Comparison of ENCODE assay signal across 16 mouse cellular contexts in the genomic region with DNA sequence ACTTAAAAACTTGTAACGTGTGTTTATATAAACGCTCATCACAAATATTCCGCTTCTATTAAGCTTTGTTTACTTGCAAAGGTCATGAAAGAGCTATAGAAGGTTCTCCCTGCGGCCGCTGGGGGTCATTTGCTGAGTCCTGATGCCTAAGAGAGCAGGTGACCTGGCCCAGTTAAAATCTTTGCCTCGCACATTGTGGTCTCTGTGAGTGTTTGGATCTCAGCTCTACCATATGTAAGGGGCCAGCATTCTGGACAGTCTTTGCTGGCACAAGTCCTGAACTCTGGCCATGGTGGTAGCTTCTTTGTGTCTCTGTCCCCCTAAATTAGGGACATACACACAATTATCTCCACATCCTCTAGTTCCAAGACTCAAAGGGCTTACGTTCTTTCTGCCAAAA. TPM values are rescaled to one million over a fixed set of nuclear protein-coding genes. Genes with fewer than 3 reads are reported as not detected.
DNase-seq lines count a peak whose midpoint lies in the region; ATAC-seq and TF ChIP-seq lines count a peak whose summit lies in the region.
"Had no signal": no experiment of that assay in that cellular context is flagged by ENCODE, and none has a peak within 500 bp of the region (broad histone marks: within the 10 kb centered on the region; RNA-seq: fewer than 3 reads in every experiment).

No protein-coding gene starts in this region.

- H3K27me3 ChIP-seq in heart, embryonic 16.5 days (ENCODE audit: control insufficient read depth, insufficient read depth, low read length) = no peaks in the 10 kb centered on the region

- H3K4me1 ChIP-seq in heart, embryonic 16.5 days (ENCODE audit: control insufficient read depth, insufficient read depth, low read length) = peaks cover 26% of the 10 kb centered on the region

- WGBS in heart, embryonic 16.5 days = 56% methylated on average over 7 of the region's 7 CpGs

- no peak overlapping the region; the same call in 1 of the 2 replicates for H3K9ac ChIP-seq in heart, embryonic 16.5 days (ENCODE audit: low read length)

- peak overlapping the region; percentile 55; the same call in 1 of the 2 replicates for H3K4me2 ChIP-seq in heart, embryonic 16.5 days (ENCODE audit: low read depth, low read length)

- H3K27ac ChIP-seq in heart, embryonic 16.5 days (ENCODE audit: low read length) = no peak overlapping the region
- H3K27ac ChIP-seq: layer of hippocampus, adult 2 months; macrophage had no signal

- no peak for ATAC-seq in heart, embryonic 16.5 days (replicated peaks; ENCODE audit: extremely low read depth, insufficient read depth, low FRiP score)
- ATAC-seq: forebrain, embryonic 16.5 days had no signal

- no peaks in the 10 kb centered on the region for H3K9me3 ChIP-seq in heart, embryonic 16.5 days (replicated peaks; ENCODE audit: control insufficient read depth, low read length)

- DNase-seq in heart, postnatal 10 days = no peak
- DNase-seq in brain, embryonic 14.5 days (ENCODE audit: low read depth) = peak; percentile 2
- DNase-seq in forelimb bud, embryonic 11.5 days (ENCODE audit: low read depth, low spot score) = peak; percentile 16
- peak; percentile 8 for DNase-seq in retina, embryonic 14.5 days (ENCODE audit: low spot score)
- no peak for DNase-seq in gastrocnemius, postnatal 36 days
- DNase-seq in thymus, postnatal 4 days = no peak
- DNase-seq: cerebellum, adult 8-10 months; gastrocnemius, postnatal 10 days; kidney, adult 2 months; thymus, postnatal 25 days had no signal

- TF ChIP-seq POLR2A in brain, embryonic 14.5 days (IDR thresholded peaks at IDR 0.05; ENCODE audit: borderline replicate concordance, extremely low read depth, insufficient read depth, insufficient read length, poor library complexity, severe bottlenecking) = no peak

- no peak for TF ChIP-seq CTCF in brain, embryonic 14.5 days (IDR thresholded peaks at IDR 0.05; ENCODE audit: borderline replicate concordance, extremely low read depth, insufficient read depth, insufficient read length)

- H3K36me3 ChIP-seq in heart, embryonic 16.5 days (ENCODE audit: control insufficient read depth, insufficient read depth) = no peaks in the 10 kb centered on the region

- intact Hi-C loops in heart, postnatal 10 days (cut with DNase I) = no loop called here
- intact Hi-C loops in gastrocnemius, postnatal 36 days (cut with DNase I) = no loop called here

- H3K4me3 ChIP-seq in heart, embryonic 16.5 days (ENCODE audit: low read length) = no peak overlapping the region

RNA-seq across cellular contexts. Expression of gene Gm11549, which starts 11.1 kb away (rescaled TPM):
- 0.27 and 0.35 TPM in 2 replicates for polyA plus RNA-seq in heart, embryonic 16.5 days (2015; fragmentation: Nextera tagmentation; extraction: Ambion mirVana)
- not detected for total RNA-seq in heart, postnatal 10 days (2021)
- polyA plus RNA-seq in brain, embryonic 14.5 days (2012; rRNA removed) = 0.35 and 0.40 TPM in 2 replicates
- not detected for total RNA-seq in gastrocnemius, postnatal 36 days (2021)
- total RNA-seq: hematopoietic stem cell, adult 5-6 weeks had no signal
- polyA plus RNA-seq: kidney, adult 2 months; macrophage had no signal

RNA-seq across cellular contexts. Expression of gene Exosc9, which starts 19.7 kb away (rescaled TPM):
- 55.5 and 57.5 TPM in 2 replicates for polyA plus RNA-seq in heart, embryonic 16.5 days (2015; fragmentation: Nextera tagmentation; extraction: Ambion mirVana)
- total RNA-seq in heart, postnatal 10 days (2021) = 10 to 100 TPM; 23.9 to 27.1 TPM
- polyA plus RNA-seq in brain, embryonic 14.5 days (2012; rRNA removed) = 41.2 and 45.7 TPM in 2 replicates
- 10 to 100 TPM; 12.7 to 15.5 TPM for total RNA-seq in gastrocnemius, postnatal 36 days (2021)

RNA-seq across cellular contexts. Expression of gene Ccna2, which starts 39.2 kb away (rescaled TPM):
- polyA plus RNA-seq in heart, embryonic 16.5 days (2015; fragmentation: Nextera tagmentation; extraction: Ambion mirVana) = 170 and 195 TPM in 2 replicates
- total RNA-seq in heart, postnatal 10 days (2021) = 10 to 100 TPM; 29.5 to 31.1 TPM
- 45.0 and 73.5 TPM in 2 replicates for polyA plus RNA-seq in brain, embryonic 14.5 days (2012; rRNA removed)
- total RNA-seq in gastrocnemius, postnatal 36 days (2021) = 1 to 10 TPM in 1 of 2 experiments, under 1 TPM in 1; 0.96 to 1.7 TPM

RNA-seq across cellular contexts. Expression of gene 1810062G17Rik, which starts 57.0 kb away (rescaled TPM):
- polyA plus RNA-seq in heart, embryonic 16.5 days (2015; fragmentation: Nextera tagmentation; extraction: Ambion mirVana) = 1.00 and 1.7 TPM in 2 replicates
- total RNA-seq in heart, postnatal 10 days (2021) = under 1 TPM in 1 of 2 experiments, not detected in 1; 0.79 TPM
- 0.33 and 0.37 TPM in 2 replicates for polyA plus RNA-seq in brain, embryonic 14.5 days (2012; rRNA removed)
- under 1 TPM in 1 of 2 experiments, not detected in 1; 0.30 TPM for total RNA-seq in gastrocnemius, postnatal 36 days (2021)
- total RNA-seq: hematopoietic stem cell, adult 5-6 weeks; layer of hippocampus, adult 2 months had no signal
- polyA plus RNA-seq: forebrain, embryonic 16.5 days; macrophage; neural tube, embryonic 11.5 days had no signal

RNA-seq across cellular contexts. Expression of gene Anxa5, which starts 57.0 kb away (rescaled TPM):
- 453 and 471 TPM in 2 replicates for polyA plus RNA-seq in heart, embryonic 16.5 days (2015; fragmentation: Nextera tagmentation; extraction: Ambion mirVana)
- total RNA-seq in heart, postnatal 10 days (2021) = 100 to 1,000 TPM; 234 to 248 TPM
- polyA plus RNA-seq in brain, embryonic 14.5 days (2012; rRNA removed) = 52.4 and 66.1 TPM in 2 replicates
- 10 to 100 TPM; 36.6 to 46.2 TPM for total RNA-seq in gastrocnemius, postnatal 36 days (2021)

Comparison
In these comparisons a context has a peak if more than half of its experiments do, and no peak if none do; other contexts are left out.
1. DNase-seq: peak in brain, embryonic 14.5 days (single experiment), forelimb bud, embryonic 11.5 days (single experiment) and retina, embryonic 14.5 days (single experiment); none in heart, postnatal 10 days (0 of 2), gastrocnemius, postnatal 36 days (0 of 2) and thymus, postnatal 4 days (single experiment).
2. RNA of gene Ccna2, which starts 39.2 kb away (total RNA-seq): 29.5 to 31.1 TPM in heart, postnatal 10 days; 0.96 to 1.7 TPM in gastrocnemius, postnatal 36 days; every median in the first group is over 10 times any median in the second.